Mouse (Mus musculus): ENCODE results near the gene Stx19.

Gene Stx19

GRCm38 (mm10) chr16:62814491-62814890 lies at the start of gene Stx19:
Gene Stx19 (plus strand): TSS chr16:62814676.
- no peak for DNase-seq

DNA sequence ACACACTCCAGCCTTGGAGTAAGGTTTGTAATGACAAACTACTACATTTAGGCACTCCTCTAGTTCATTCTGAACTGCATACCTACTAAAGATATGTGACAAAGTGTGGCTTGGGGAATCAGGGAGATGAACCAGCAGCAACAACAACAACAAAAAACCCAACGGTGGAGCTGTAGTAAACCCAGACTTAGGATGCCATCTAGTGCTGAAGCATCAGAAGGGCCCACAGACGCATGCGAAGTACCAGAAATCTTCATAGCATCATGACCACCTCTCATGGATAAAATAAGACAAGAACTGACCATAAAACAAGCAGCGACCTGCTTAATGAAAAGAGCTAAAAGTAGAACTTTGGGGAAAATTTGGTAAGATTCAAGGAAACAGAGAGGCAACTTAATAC lies 41.0 kb upstream of the Stx19 start:
- DNase-seq, result no peak

GRCm38 (mm10) chr16:62776034-62776433 lies 38.4 kb upstream of the Stx19 start:
- no peak for DNase-seq

DNA sequence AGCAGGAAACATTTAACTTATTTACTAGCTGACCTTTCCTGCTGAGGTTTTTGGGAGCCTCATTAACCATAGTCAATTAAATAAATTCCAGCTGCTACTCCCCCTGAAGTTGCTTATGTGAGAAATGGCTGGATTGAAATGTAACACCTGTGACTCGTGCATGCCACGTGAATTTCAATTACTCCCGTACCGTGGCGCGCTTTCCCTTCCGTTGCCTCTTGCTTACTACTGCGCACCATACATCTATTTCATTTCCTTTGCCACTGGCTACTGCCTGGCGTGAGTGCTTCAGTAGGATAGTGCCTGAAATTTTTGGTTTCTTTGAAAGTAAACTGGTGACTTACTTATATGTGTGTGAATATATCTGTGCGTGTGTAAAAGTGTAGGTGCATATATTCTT lies 36.2 kb upstream of the Stx19 start:
- no peak for DNase-seq

- peak; percentile 18 to 29 for DNase-seq
These were observed 32.2 kb upstream of the Stx19 start for GRCm38 (mm10) chr16:62782229-62782628.

DNA sequence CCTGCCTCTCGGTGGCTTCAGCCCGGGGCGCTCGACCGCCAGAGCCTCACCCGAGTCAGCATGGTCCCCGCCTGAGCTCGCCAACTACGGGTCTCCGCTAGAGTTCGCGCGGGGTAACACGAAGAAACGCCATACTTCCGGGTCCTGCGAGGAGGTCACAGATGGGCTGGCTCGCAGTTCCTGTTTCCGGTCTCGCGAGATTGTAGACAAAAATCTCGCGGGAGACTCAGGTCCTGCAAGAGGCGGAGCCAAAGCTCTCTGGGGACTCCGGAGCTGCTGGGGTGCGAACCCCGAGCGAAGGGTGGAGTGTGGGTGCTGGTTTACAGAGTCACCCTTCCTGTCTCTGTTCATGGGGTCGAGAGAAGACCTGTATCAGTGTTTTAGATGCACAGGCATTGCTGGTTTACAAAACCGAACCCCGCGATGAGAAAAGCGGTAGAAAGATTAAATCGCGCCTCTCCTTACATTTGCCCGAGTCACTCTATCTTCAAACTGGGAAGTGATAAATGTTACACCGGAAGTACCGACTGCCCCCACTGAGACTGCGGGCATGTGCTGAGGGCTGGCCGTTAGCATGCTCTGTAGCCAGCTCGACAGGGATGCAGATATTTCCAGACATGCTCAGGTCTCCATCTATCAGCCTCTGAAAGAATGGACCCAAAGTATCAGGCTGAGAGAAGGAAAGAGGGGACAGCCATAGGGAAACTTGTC lies 27.7 kb upstream of the Stx19 start, which contains the start of gene Nsun3:
Nsun3 (minus strand) TSS at position 198 of the 711 bp plus-strand sequence.
- DNase-seq, result peak; percentile 90 to 91

DNA sequence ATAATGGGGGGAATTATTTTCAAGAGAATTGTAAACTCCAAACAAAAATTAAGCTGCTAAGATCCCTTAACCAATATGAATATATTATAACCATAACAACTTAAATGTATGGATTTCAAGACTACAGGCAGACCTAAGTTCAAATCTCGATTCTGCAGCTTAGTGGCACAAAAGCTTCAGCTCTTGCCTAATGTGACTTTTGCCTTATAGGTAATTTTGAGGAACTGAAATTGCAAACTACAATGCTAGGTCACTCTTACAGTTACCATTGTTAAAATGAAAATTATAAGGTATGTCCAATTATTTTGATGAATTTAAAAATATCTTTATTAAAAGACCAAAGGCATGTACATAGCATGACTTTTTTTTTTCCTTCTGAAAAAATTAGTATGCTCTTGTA lies 17.9 kb upstream of the Stx19 start:
- no peak for DNase-seq

DNA sequence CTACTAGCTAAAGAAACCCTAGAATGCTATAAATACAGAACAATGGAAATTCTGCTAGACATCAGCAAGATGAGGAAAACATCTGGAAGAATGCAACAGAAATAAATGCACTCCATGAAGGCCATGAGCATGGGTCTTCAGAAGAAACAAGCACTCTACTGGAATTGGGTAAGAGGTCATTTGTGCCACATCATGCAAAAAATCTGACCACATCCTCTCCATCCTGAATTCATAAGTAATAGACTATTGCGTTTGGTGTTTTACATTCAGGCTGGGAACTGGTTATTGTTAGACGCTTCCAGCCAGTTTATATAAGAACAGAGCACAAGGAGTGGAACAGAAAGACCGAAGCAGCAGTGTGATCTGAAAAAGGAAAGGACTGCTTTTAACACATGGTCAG lies 15.7 kb upstream of the Stx19 start:
- DNase-seq, result no peak

DNA sequence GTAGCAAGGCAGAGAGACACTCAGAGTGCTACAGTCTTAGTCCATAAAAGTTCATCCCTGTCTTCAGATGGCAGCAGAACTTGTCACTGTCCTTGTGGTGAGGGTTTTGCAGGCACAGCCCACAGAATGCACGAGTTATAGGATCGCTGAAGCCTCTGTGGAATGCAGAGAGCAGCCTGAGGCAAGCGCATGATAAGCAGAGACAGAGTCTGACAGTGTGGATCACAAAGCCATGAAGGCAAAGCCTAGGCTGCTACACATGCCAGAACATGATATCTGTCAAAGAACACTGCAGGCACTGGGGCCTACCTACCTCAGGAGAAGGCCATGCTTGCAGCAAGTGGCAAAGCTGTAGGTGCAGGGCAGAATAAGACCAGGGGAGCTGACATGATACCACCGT lies 15.1 kb upstream of the Stx19 start:
- no peak for DNase-seq

DNA sequence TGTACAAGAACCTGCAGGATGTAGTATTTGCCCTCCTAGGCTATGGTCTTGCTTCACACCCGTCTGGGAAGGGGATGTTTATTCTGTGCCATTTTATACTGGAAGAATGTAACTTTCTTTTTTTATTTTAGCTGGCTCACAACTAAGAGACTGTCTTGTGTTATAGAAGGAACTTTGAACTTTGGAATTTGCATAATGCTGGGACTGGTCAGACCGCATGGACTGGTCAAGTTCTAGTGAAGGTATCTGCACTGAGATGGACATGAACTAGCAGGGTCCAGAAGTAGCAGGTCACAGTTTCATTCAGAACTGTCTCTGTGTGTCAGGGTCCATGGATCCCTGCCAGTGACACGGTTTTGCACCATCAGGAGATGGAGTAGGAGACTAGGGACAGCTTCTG lies 14.6 kb upstream of the Stx19 start:
- DNase-seq, result no peak

DNA sequence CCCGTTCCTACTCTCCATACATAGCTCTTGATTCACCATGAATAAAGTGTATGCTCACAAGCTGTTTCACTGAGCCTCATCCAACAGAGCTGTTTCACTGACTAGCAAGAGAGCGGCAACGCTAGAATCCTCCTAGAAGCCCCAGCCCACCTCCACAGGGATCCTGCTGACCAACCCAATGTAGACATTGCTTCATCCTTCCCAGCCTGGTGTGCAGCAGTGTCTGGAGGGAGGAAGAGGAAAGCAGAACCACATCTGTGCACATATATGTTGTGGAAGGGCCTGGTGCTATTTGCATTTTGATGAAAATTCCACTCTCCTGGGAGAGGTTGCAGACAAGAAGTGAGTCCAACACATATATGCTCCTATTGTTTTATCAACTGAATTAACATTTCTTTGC lies 9.9 kb upstream of the Stx19 start:
- no peak for DNase-seq

DNA sequence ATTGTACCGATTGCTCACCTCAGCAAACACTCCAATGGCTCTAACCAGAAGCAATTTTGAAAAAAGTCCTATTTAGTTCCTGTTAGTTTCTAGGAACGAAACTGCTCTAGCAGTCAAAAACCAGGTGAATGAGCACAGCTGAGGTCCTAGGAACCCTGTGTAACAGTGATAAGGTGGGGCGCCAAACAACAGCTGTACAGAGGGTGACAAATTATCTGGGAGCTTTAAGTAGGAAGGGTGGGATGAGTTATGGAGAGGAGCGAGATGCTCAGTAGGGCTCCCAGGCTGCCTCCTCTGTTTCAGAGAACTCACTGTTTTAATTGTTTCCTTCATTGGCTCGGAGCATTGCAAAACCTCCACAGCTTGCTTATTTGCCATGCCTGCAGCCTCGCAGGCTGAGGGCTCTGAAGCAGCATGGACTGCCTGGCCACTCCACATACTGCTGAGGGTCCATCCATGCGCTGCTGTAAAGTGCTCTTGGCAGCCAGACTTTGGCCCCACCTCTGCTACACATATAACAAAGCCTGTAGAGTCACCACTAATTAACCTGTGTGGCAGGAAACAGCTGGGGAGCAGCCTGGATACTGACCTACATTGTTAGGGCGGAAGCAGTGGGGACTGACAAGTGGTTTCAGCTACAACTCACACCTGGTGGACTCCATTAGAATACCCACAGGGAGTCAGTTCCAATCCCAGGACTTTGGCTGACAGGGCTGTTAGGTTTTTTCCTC lies 7.1 kb upstream of the Stx19 start:
- DNase-seq, result no peak

- DNase-seq, result no peak
These were observed 3.6 kb upstream of the Stx19 start for GRCm38 (mm10) chr16:62810855-62811254.

DNA sequence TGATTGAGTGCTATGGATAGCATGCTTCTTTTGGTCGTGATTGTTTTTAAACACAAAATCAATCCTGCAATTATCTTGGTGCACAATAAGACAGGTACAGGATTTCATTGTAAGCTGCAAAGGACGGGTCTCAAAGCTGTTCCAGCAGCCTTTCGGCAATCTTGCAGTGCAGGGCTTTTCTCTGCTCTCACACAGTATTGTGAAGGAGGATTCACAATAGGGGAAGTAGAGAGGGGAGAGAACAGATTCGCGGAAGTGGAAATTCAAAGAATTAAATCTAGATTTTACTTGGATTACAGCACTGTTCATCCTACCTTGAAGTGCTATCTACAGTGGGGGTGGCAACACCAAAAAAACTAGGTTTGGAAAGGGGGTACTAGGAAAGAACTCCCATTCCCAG lies 686 bp upstream of the Stx19 start:
- DNase-seq, result no peak

GRCm38 (mm10) chr16:62822472-62822871 lies 8.0 kb downstream of the Stx19 start:
- DNase-seq, result no peak

GRCm38 (mm10) chr16:62826156-62827001 lies 11.9 kb downstream of the Stx19 start:
- peak; percentile 14 to 26 for DNase-seq

DNA sequence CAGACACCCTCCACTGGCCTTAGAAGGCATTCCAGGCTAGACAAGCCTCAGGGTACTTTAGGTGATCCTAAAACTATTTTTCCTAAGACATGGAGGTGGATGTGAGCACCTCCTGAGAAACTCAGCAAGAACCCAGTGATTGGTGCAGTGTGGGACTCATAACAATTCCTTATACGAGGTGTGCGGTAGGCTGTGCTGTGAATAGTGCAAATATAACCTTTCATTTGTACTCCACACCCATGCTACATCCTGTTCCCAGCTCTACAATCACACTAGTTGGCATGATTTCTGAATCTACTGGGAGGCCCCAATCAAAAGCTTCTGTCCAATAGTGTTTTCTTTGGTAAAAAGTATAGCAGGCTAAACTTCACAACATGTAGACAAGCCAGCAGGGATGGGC lies 17.6 kb downstream of the Stx19 start:
- DNase-seq, result no peak

GRCm38 (mm10) chr16:62832481-62832880 lies 18.0 kb downstream of the Stx19 start:
- DNase-seq, result peak; percentile 62

- DNase-seq, result peak; percentile 18 to 19
These were observed 19.7 kb downstream of the Stx19 start for GRCm38 (mm10) chr16:62834016-62834735.

- no peak for DNase-seq
These were observed 30.9 kb downstream of the Stx19 start for GRCm38 (mm10) chr16:62845341-62845740.

DNA sequence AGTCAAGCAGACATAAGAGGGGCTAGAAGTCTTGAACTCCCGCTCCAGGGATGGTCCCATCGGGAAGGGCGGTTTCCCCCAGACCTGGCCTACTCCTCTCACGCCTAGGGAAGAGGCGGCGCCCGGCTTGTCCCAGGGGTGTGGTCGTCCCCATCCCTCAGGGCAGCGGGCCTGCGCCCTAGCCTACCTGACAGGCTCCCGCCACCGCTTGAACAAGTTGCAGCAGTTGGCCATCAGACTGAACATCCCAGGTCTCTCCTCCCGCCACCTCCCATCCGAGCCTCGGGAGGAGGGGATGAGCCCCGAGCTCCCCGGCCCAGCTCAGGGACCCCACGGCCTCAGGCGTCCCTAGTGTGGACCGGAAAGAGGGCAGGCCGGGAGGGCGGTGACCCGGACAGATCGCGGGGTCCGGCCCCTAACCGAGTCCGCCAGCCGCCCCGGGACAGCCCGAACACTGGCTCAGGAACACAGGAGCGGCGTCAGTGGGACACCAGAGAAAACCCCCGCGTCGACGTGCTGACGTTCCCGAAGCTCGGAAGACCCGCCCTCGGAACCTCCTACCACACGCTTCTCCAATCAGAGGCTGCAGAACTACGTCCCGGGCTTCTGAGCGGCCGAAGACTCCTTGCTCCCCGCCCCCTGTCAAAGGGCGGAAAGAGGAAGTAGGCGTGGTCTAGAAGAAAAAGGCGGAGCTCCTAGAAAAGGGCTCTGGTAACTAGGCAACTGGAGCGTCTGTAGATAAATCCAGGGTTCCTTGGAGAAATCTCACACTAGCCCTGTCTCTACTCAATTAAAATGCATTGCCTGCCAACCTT lies 32.2 kb downstream of the Stx19 start, which contains the start of gene Arl13b:
Arl13b (minus strand) TSS at position 543 of the 815 bp plus-strand sequence.
- peak; percentile 93 to 95 for DNase-seq

All from B cell, adult 2 months (primary cell).